Mouse (Mus musculus) stomach, embryonic 14.5 days (tissue): Measurements from ENCODE around the gene Hck. TPM values are rescaled to one million over a fixed set of nuclear protein-coding genes. Genes with fewer than 3 reads are reported as not detected.

Source experiments
- ATAC-seq: fragments of 200-750 bp; cut with Nextera tagmentation; 2 replicates; pipeline ENCODE4 v1.8.0; 2017; ENCODE audit warnings: low read depth, moderate TSS enrichment; ENCODE audit not compliant: insufficient number of reproducible peaks, insufficient read depth, low FRiP score
- H3K27ac ChIP-seq: fragments of 300-500 bp; sonication (generic); 2 replicates; pipeline ENCODE4 v1.5.1; 2014; ENCODE audit warnings: mild to moderate bottlenecking, low read length, moderate library complexity, mixed read lengths
- H3K27me3 ChIP-seq: fragments of 300-500 bp; sonication (generic); 2 replicates; pipeline ENCODE4 v1.6.1; 2014; ENCODE audit warnings: low read length, control low read depth, mixed read lengths; ENCODE audit not compliant: control insufficient read depth, insufficient read depth
- H3K36me3 ChIP-seq: fragments of 300-500 bp; sonication (generic); 2 replicates; pipeline ENCODE4 v1.6.1; 2014; ENCODE audit warnings: mild to moderate bottlenecking, control low read depth, low read length, moderate library complexity, mixed read lengths; ENCODE audit not compliant: control insufficient read depth, insufficient read depth
- H3K4me1 ChIP-seq: fragments of 300-500 bp; sonication (generic); 2 replicates; pipeline ENCODE4 v1.6.1; 2014; ENCODE audit warnings: low read length, control low read depth, mixed read lengths; ENCODE audit not compliant: control insufficient read depth, insufficient read depth
- H3K4me2 ChIP-seq: fragments of 300-500 bp; sonication (generic); replicated peaks from 2 replicates; pipeline ENCODE4 v1.6.1; 2014; ENCODE audit warnings: low read depth, low read length, control low read depth
- H3K4me3 ChIP-seq: fragments of 300-500 bp; sonication (generic); 2 replicates; pipeline ENCODE4 v1.5.1; 2014; ENCODE audit warnings: low read depth, low read length, control low read depth
- H3K9ac ChIP-seq: fragments of 300-500 bp; sonication (generic); replicated peaks from 2 replicates; pipeline ENCODE4 v1.6.1; 2014; ENCODE audit warnings: low read depth, mild to moderate bottlenecking, control low read depth, low read length, moderate library complexity, mixed read lengths
- H3K9me3 ChIP-seq: fragments of 300-500 bp; sonication (generic); 2 replicates; pipeline ENCODE4 v1.6.1; 2016; ENCODE audit warnings: low read depth, low read length, control low read depth; ENCODE audit not compliant: control insufficient read depth
- WGBS: fragments of 180-500 bp; shearing (Covaris S2); extraction: QIAGEN DNeasy Blood & Tissue Kit; methylation state at CpG from one replicate; pipeline ENCODE4 v1.1.7; 2014; 5-methylcytosine and 5-hydroxymethylcytosine counted together
- polyA plus RNA-seq: library from polyadenylated mRNA; unstranded; fragments of >200 nt; fragmentation: Nextera tagmentation; extraction: Ambion mirVana; gene quantifications from 2 replicates; pipeline ENCODE4 v1.2.1, GENCODE M21; 2014

Hck gene
- polyA plus RNA-seq, 1 experiment from 2014 or later = 4.9 TPM

GRCm38 (mm10) chr2:153168134-153168820 lies 60.0 kb downstream of the Hck start:
- H3K27ac ChIP-seq = no peak overlapping the region; the same call in 1 of the 2 replicates
- WGBS = 31% methylated on average over 2 of the region's 2 CpGs
- H3K4me3 ChIP-seq = no peak overlapping the region
- H3K9me3 ChIP-seq = no peaks in the 10 kb centered on the region
- H3K27me3 ChIP-seq = no peaks in the 10 kb centered on the region
- no peak for ATAC-seq
- 0 out of 2 replicates have a peak, but pooled peaks cover 6% of the 10 kb centered on the region for H3K4me1 ChIP-seq
- H3K36me3 ChIP-seq = peaks cover 3% of the 10 kb centered on the region; the same call in 1 of the 2 replicates
- no peak overlapping the region for H3K9ac ChIP-seq
- no peak overlapping the region for H3K4me2 ChIP-seq

- H3K4me1 ChIP-seq = 0 out of 2 replicates have a peak, but pooled peaks cover 5% of the 10 kb centered on the region
- H3K36me3 ChIP-seq = no peaks in the 10 kb centered on the region
- no peaks in the 10 kb centered on the region for H3K9me3 ChIP-seq
- H3K9ac ChIP-seq = no peak overlapping the region
- no peak overlapping the region for H3K27ac ChIP-seq
- no peak for ATAC-seq
- H3K4me2 ChIP-seq = no peak overlapping the region
- 81% methylated on average over 9 of the region's 9 CpGs for WGBS
- no peak overlapping the region for H3K4me3 ChIP-seq
- H3K27me3 ChIP-seq = no peaks in the 10 kb centered on the region
These were observed 62.4 kb downstream of the Hck start for GRCm38 (mm10) chr2:153170490-153171224.

GRCm38 (mm10) chr2:153171966-153172365 lies 63.7 kb downstream of the Hck start:
- no peak overlapping the region for H3K4me2 ChIP-seq
- H3K9me3 ChIP-seq = no peaks in the 10 kb centered on the region
- H3K27ac ChIP-seq = no peak overlapping the region
- no peaks in the 10 kb centered on the region; the same call in 1 of the 2 replicates for H3K36me3 ChIP-seq
- no peak overlapping the region for H3K9ac ChIP-seq
- ATAC-seq = no peak
- no peaks in the 10 kb centered on the region for H3K27me3 ChIP-seq
- H3K4me3 ChIP-seq = no peak overlapping the region
- 0 out of 2 replicates have a peak, but pooled peaks cover 5% of the 10 kb centered on the region for H3K4me1 ChIP-seq
- 86% methylated on average over 5 of the region's 5 CpGs for WGBS

GRCm38 (mm10) chr2:153175995-153176570 lies 67.8 kb downstream of the Hck start:
- Histone ChIP-seq H3K4me3 (no peak overlapping the region), H3K9me3 (no peaks in the 10 kb centered on the region), H3K36me3 (peaks cover 17% of the 10 kb centered on the region), H3K4me2 (no peak overlapping the region), H3K27ac (no peak overlapping the region), H3K4me1 (no peaks in the 10 kb centered on the region), H3K9ac (no peak overlapping the region), H3K27me3 (no peaks in the 10 kb centered on the region)
- no peak for ATAC-seq
- WGBS = 66% methylated on average over 8 of the region's 8 CpGs

GRCm38 (mm10) chr2:153177188-153177587 lies 68.9 kb downstream of the Hck start:
- no peaks in the 10 kb centered on the region for H3K27me3 ChIP-seq
- H3K9me3 ChIP-seq = no peaks in the 10 kb centered on the region
- H3K4me3 ChIP-seq = no peak overlapping the region
- no peak overlapping the region for H3K9ac ChIP-seq
- H3K4me2 ChIP-seq = no peak overlapping the region
- no peaks in the 10 kb centered on the region for H3K4me1 ChIP-seq
- H3K36me3 ChIP-seq = peaks cover 20% of the 10 kb centered on the region
- WGBS = 84% methylated on average over 3 of the region's 3 CpGs
- no peak for ATAC-seq
- H3K27ac ChIP-seq = no peak overlapping the region

GRCm38 (mm10) chr2:153179126-153179860 lies 71.0 kb downstream of the Hck start:
- Histone ChIP-seq H3K9ac (no peak overlapping the region), H3K9me3 (no peaks in the 10 kb centered on the region), H3K36me3 (peaks cover 26% of the 10 kb centered on the region), H3K27ac (no peak overlapping the region), H3K4me2 (no peak overlapping the region), H3K4me1 (no peaks in the 10 kb centered on the region), H3K4me3 (no peak overlapping the region), H3K27me3 (no peaks in the 10 kb centered on the region)
- ATAC-seq = no peak
- 84% methylated on average over 10 of the region's 10 CpGs for WGBS

GRCm38 (mm10) chr2:153179961-153180360 lies 71.7 kb downstream of the Hck start:
- H3K4me1 ChIP-seq = no peaks in the 10 kb centered on the region
- H3K4me3 ChIP-seq = no peak overlapping the region
- H3K27me3 ChIP-seq = no peaks in the 10 kb centered on the region
- WGBS = 83% methylated on average over 3 of the region's 3 CpGs
- no peaks in the 10 kb centered on the region for H3K9me3 ChIP-seq
- no peak for ATAC-seq
- peaks cover 33% of the 10 kb centered on the region for H3K36me3 ChIP-seq
- no peak overlapping the region for H3K27ac ChIP-seq
- H3K4me2 ChIP-seq = no peak overlapping the region
- H3K9ac ChIP-seq = no peak overlapping the region

- Histone ChIP-seq H3K4me1 (no peaks in the 10 kb centered on the region), H3K27me3 (no peaks in the 10 kb centered on the region), H3K9ac (no peak overlapping the region), H3K9me3 (no peaks in the 10 kb centered on the region), H3K4me3 (no peak overlapping the region), H3K4me2 (no peak overlapping the region), H3K27ac (no peak overlapping the region), H3K36me3 (peaks cover 62% of the 10 kb centered on the region)
- 62% methylated on average over 2 of the region's 2 CpGs for WGBS
- no peak for ATAC-seq
These were observed 77.9 kb downstream of the Hck start for GRCm38 (mm10) chr2:153186176-153186591.
